Mouse (Mus musculus): ENCODE data around the gene Scel.

DNA sequence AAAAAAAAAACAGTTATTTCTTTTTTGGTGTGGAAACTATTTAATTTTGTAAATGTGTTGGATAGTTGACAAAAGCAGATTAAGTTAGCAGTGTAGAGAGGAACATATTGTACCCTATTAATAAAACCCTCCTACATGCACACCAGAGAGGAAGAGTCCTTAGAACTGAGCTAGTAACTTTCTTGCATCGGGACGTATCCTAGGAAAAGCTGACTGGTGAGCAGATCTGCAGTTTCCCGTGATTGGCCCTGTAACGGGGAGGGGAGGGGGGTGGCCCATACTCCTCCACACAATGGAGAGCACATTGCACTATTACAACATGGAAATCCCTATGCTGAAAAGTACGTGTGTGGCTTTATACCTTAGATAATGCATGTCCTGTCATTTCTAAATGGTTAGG lies 82.7 kb downstream of the Scel start:
- TF ChIP-seq POLR2A (IDR thresholded peaks at IDR 0.05; ENCODE audit: insufficient read length, low read depth) (no peak), USF1 (IDR thresholded peaks at IDR 0.05; ENCODE audit: low read depth) (no peak), MAX (IDR thresholded peaks at IDR 0.05; ENCODE audit: low read depth) (no peak), SRF (IDR thresholded peaks at IDR 0.05; ENCODE audit: control insufficient read depth, insufficient read length, low read depth) (no peak), E2F4 (IDR thresholded peaks at IDR 0.05; ENCODE audit: insufficient read depth) (no peak), REST (IDR thresholded peaks at IDR 0.05; ENCODE audit: insufficient read depth, insufficient read length) (no peak)
